Mouse (Mus musculus): ENCODE measurements around the gene Cntf.

Gene Cntf

GRCm38 (mm10) chr19:12765308-12765707, at the start of gene Cntf:
Cntf (minus strand) TSS chr19:12765632.
- DNase-seq (ENCODE audit: low spot score) = no peak

- no peak for DNase-seq (ENCODE audit: low spot score)
Observed at GRCm38 (mm10) chr19:12813883-12814282, 48.5 kb upstream of the Cntf start.

- DNase-seq (ENCODE audit: low spot score) = no peak
Observed at GRCm38 (mm10) chr19:12812644-12813364, 47.4 kb upstream of the Cntf start.

GRCm38 (mm10) chr19:12806214-12806613, 40.8 kb upstream of the Cntf start:
- no peak for DNase-seq (ENCODE audit: low spot score)

- DNase-seq (ENCODE audit: low spot score) = no peak
Observed at GRCm38 (mm10) chr19:12805730-12806129, 40.3 kb upstream of the Cntf start.

- DNase-seq (ENCODE audit: low spot score) = no peak
Observed at GRCm38 (mm10) chr19:12804237-12804636, 38.8 kb upstream of the Cntf start.

- DNase-seq (ENCODE audit: low spot score) = peak; percentile 43
Observed at GRCm38 (mm10) chr19:12802830-12803229, 37.4 kb upstream of the Cntf start.

GRCm38 (mm10) chr19:12801046-12801445, 35.6 kb upstream of the Cntf start:
- DNase-seq (ENCODE audit: low spot score) = no peak

- no peak for DNase-seq (ENCODE audit: low spot score)
Observed at GRCm38 (mm10) chr19:12800621-12801020, 35.2 kb upstream of the Cntf start.

GRCm38 (mm10) chr19:12799081-12799480, 33.6 kb upstream of the Cntf start:
- no peak for DNase-seq (ENCODE audit: low spot score)

- peak; percentile 19 for DNase-seq (ENCODE audit: low spot score)
Observed at GRCm38 (mm10) chr19:12798404-12798803, 33.0 kb upstream of the Cntf start.

GRCm38 (mm10) chr19:12797071-12797470, 31.6 kb upstream of the Cntf start:
- DNase-seq (ENCODE audit: low spot score) = peak; percentile 32

GRCm38 (mm10) chr19:12796328-12796931, 31.0 kb upstream of the Cntf start:
- no peak for DNase-seq (ENCODE audit: low spot score)

GRCm38 (mm10) chr19:12795511-12796327, 30.3 kb upstream of the Cntf start, which contains the start of the genes Zfp91 and Lpxn:
Zfp91 (minus strand) TSS chr19:12796126.
Lpxn (plus strand) TSS chr19:12796193.
- peak; percentile 97 for DNase-seq (ENCODE audit: low spot score)

GRCm38 (mm10) chr19:12795110-12795509, 29.7 kb upstream of the Cntf start:
- no peak for DNase-seq (ENCODE audit: low spot score)

GRCm38 (mm10) chr19:12794056-12795044, 28.9 kb upstream of the Cntf start:
- peak; percentile 94 for DNase-seq (ENCODE audit: low spot score)

GRCm38 (mm10) chr19:12792374-12792773, 26.9 kb upstream of the Cntf start:
- no peak for DNase-seq (ENCODE audit: low spot score)

GRCm38 (mm10) chr19:12787721-12788120, 22.3 kb upstream of the Cntf start:
- DNase-seq (ENCODE audit: low spot score) = no peak

GRCm38 (mm10) chr19:12786803-12787395, 21.5 kb upstream of the Cntf start:
- DNase-seq (ENCODE audit: low spot score) = no peak

- DNase-seq (ENCODE audit: low spot score) = no peak
Observed at GRCm38 (mm10) chr19:12780437-12780836, 15.0 kb upstream of the Cntf start.

- no peak for DNase-seq (ENCODE audit: low spot score)
Observed at GRCm38 (mm10) chr19:12770888-12771287, 5.5 kb upstream of the Cntf start.
